Mouse (Mus musculus) stomach, embryonic 14.5 days (tissue): ENCODE results near the gene Ywhab. TPM values are rescaled to one million over a fixed set of nuclear protein-coding genes. Genes with fewer than 3 reads are reported as not detected.

ENCODE experiments used
- ATAC-seq: fragments of 200-750 bp; cut with Nextera tagmentation; 2 replicates; pipeline ENCODE4 v1.8.0; 2017; ENCODE audit warnings: low read depth, moderate TSS enrichment; ENCODE audit not compliant: insufficient number of reproducible peaks, insufficient read depth, low FRiP score
- H3K27ac ChIP-seq: fragments of 300-500 bp; sonication (generic); 2 replicates; pipeline ENCODE4 v1.5.1; 2014; ENCODE audit warnings: mild to moderate bottlenecking, low read length, moderate library complexity, mixed read lengths
- H3K27me3 ChIP-seq: fragments of 300-500 bp; sonication (generic); 2 replicates; pipeline ENCODE4 v1.6.1; 2014; ENCODE audit warnings: low read length, control low read depth, mixed read lengths; ENCODE audit not compliant: control insufficient read depth, insufficient read depth
- H3K36me3 ChIP-seq: fragments of 300-500 bp; sonication (generic); 2 replicates; pipeline ENCODE4 v1.6.1; 2014; ENCODE audit warnings: mild to moderate bottlenecking, control low read depth, low read length, moderate library complexity, mixed read lengths; ENCODE audit not compliant: control insufficient read depth, insufficient read depth
- H3K4me1 ChIP-seq: fragments of 300-500 bp; sonication (generic); 2 replicates; pipeline ENCODE4 v1.6.1; 2014; ENCODE audit warnings: low read length, control low read depth, mixed read lengths; ENCODE audit not compliant: control insufficient read depth, insufficient read depth
- H3K4me2 ChIP-seq: fragments of 300-500 bp; sonication (generic); replicated peaks from 2 replicates; pipeline ENCODE4 v1.6.1; 2014; ENCODE audit warnings: low read depth, low read length, control low read depth
- H3K4me3 ChIP-seq: fragments of 300-500 bp; sonication (generic); 2 replicates; pipeline ENCODE4 v1.5.1; 2014; ENCODE audit warnings: low read depth, low read length, control low read depth
- H3K9ac ChIP-seq: fragments of 300-500 bp; sonication (generic); replicated peaks from 2 replicates; pipeline ENCODE4 v1.6.1; 2014; ENCODE audit warnings: low read depth, mild to moderate bottlenecking, control low read depth, low read length, moderate library complexity, mixed read lengths
- H3K9me3 ChIP-seq: fragments of 300-500 bp; sonication (generic); 2 replicates; pipeline ENCODE4 v1.6.1; 2016; ENCODE audit warnings: low read depth, low read length, control low read depth; ENCODE audit not compliant: control insufficient read depth
- WGBS: fragments of 180-500 bp; shearing (Covaris S2); extraction: QIAGEN DNeasy Blood & Tissue Kit; methylation state at CpG from one replicate; pipeline ENCODE4 v1.1.7; 2014; 5-methylcytosine and 5-hydroxymethylcytosine counted together
- polyA plus RNA-seq: library from polyadenylated mRNA; unstranded; fragments of >200 nt; fragmentation: Nextera tagmentation; extraction: Ambion mirVana; gene quantifications from 2 replicates; pipeline ENCODE4 v1.2.1, GENCODE M21; 2014

Gene Ywhab
- polyA plus RNA-seq, result 293 and 295 TPM in 2 replicates

GRCm38 (mm10) chr2:163994654-163994976 lies at the start of gene Ywhab:
Gene Ywhab (plus strand): TSS chr2:163994960.
- H3K4me3 ChIP-seq, result peak within 1 kb of the TSS; percentile 82
- no peaks in the 10 kb centered on the region; the same call in 1 of the 2 replicates for H3K36me3 ChIP-seq
- H3K9me3 ChIP-seq, result no peaks in the 10 kb centered on the region
- no peak for ATAC-seq
- no peaks in the 10 kb centered on the region for H3K27me3 ChIP-seq
- WGBS, result 0% methylated on average over 13 of the region's 14 CpGs
- peak within 1 kb of the TSS; percentile 94 for H3K27ac ChIP-seq
- H3K9ac ChIP-seq, result peak within 1 kb of the TSS; percentile 77
- peaks cover 13% of the 10 kb centered on the region for H3K4me1 ChIP-seq
- peak within 1 kb of the TSS; percentile 77 for H3K4me2 ChIP-seq

GRCm38 (mm10) chr2:163946221-163946620 lies 48.5 kb upstream of the Ywhab start:
- H3K27ac ChIP-seq, result no peak overlapping the region
- WGBS, result 71% methylated on average over 15 of the region's 15 CpGs
- no peaks in the 10 kb centered on the region for H3K9me3 ChIP-seq
- no peaks in the 10 kb centered on the region for H3K36me3 ChIP-seq
- no peak overlapping the region for H3K9ac ChIP-seq
- no peaks in the 10 kb centered on the region for H3K4me1 ChIP-seq
- H3K4me2 ChIP-seq, result no peak overlapping the region
- no peak overlapping the region for H3K4me3 ChIP-seq
- H3K27me3 ChIP-seq, result no peaks in the 10 kb centered on the region
- ATAC-seq, result no peak

GRCm38 (mm10) chr2:163947976-163948375 lies 46.8 kb upstream of the Ywhab start:
- Histone ChIP-seq H3K27me3 (no peaks in the 10 kb centered on the region), H3K9me3 (no peaks in the 10 kb centered on the region), H3K36me3 (no peaks in the 10 kb centered on the region), H3K4me2 (no peak overlapping the region), H3K4me3 (no peak overlapping the region), H3K27ac (no peak overlapping the region), H3K4me1 (no peaks in the 10 kb centered on the region), H3K9ac (no peak overlapping the region)
- 64% methylated on average over 7 of the region's 7 CpGs for WGBS
- no peak for ATAC-seq

GRCm38 (mm10) chr2:163951770-163952169 lies 43.0 kb upstream of the Ywhab start:
- Histone ChIP-seq H3K9me3 (no peaks in the 10 kb centered on the region), H3K4me2 (no peak overlapping the region), H3K4me3 (no peak overlapping the region), H3K27me3 (no peaks in the 10 kb centered on the region), H3K9ac (no peak overlapping the region), H3K36me3 (no peaks in the 10 kb centered on the region), H3K27ac (no peak overlapping the region), H3K4me1 (no peaks in the 10 kb centered on the region)
- WGBS, result 23% methylated on average over 4 of the region's 4 CpGs
- ATAC-seq, result no peak

GRCm38 (mm10) chr2:163953622-163954310 lies 41.0 kb upstream of the Ywhab start:
- 53% methylated on average over 7 of the region's 7 CpGs for WGBS
- no peak overlapping the region for H3K9ac ChIP-seq

GRCm38 (mm10) chr2:163964606-163965560 lies 29.9 kb upstream of the Ywhab start:
- no peaks in the 10 kb centered on the region for H3K36me3 ChIP-seq
- ATAC-seq, result no peak
- no peaks in the 10 kb centered on the region for H3K27me3 ChIP-seq
- H3K9me3 ChIP-seq, result no peaks in the 10 kb centered on the region
- H3K4me2 ChIP-seq, result no peak overlapping the region
- H3K4me1 ChIP-seq, result no peaks in the 10 kb centered on the region
- H3K9ac ChIP-seq, result no peak overlapping the region
- H3K4me3 ChIP-seq, result no peak overlapping the region
- H3K27ac ChIP-seq, result no peak overlapping the region
- WGBS, result 65% methylated on average over 19 of the region's 19 CpGs

More at GRCm38 (mm10) chr2:163953622-163954310, 41.0 kb upstream of the Ywhab start:
- ATAC-seq, result no peak
- H3K4me2 ChIP-seq, result no peak overlapping the region
- no peaks in the 10 kb centered on the region for H3K4me1 ChIP-seq
- no peak overlapping the region for H3K4me3 ChIP-seq
- H3K27ac ChIP-seq, result no peak overlapping the region
- no peaks in the 10 kb centered on the region for H3K36me3 ChIP-seq
- no peaks in the 10 kb centered on the region for H3K27me3 ChIP-seq
- H3K9me3 ChIP-seq, result peaks cover 3% of the 10 kb centered on the region; the same call in 1 of the 2 replicates

- no peak for ATAC-seq
These were observed 29.1 kb upstream of the Ywhab start for GRCm38 (mm10) chr2:163965706-163966105.

GRCm38 (mm10) chr2:163968581-163968980 lies 26.2 kb upstream of the Ywhab start:
- Histone ChIP-seq H3K9ac (no peak overlapping the region), H3K36me3 (no peaks in the 10 kb centered on the region), H3K27me3 (no peaks in the 10 kb centered on the region), H3K4me1 (no peaks in the 10 kb centered on the region), H3K9me3 (no peaks in the 10 kb centered on the region), H3K4me3 (no peak overlapping the region), H3K27ac (no peak overlapping the region), H3K4me2 (no peak overlapping the region)
- no peak for ATAC-seq
- WGBS, result 4% methylated on average over 5 of the region's 5 CpGs

More at GRCm38 (mm10) chr2:163965706-163966105, 29.1 kb upstream of the Ywhab start:
- Histone ChIP-seq H3K27ac (no peak overlapping the region), H3K4me1 (no peaks in the 10 kb centered on the region), H3K27me3 (no peaks in the 10 kb centered on the region), H3K4me2 (no peak overlapping the region), H3K4me3 (no peak overlapping the region), H3K9me3 (no peaks in the 10 kb centered on the region), H3K9ac (no peak overlapping the region), H3K36me3 (no peaks in the 10 kb centered on the region)
- WGBS, result 63% methylated on average over 7 of the region's 7 CpGs
